16 mouse cellular contexts compared by ENCODE assay signal in genomic region chr13:23708041-23708440, GRCm38 (mm10). TPM values are rescaled to one million over a fixed set of nuclear protein-coding genes. Genes with fewer than 3 reads are reported as not detected.
"Had no signal": no experiment of that assay in that cellular context is flagged by ENCODE, and none has a peak within 500 bp of the region (broad histone marks: within the 10 kb centered on the region; RNA-seq: fewer than 3 reads in every experiment).

No protein-coding gene starts in this region.

- ATAC-seq: lung, postnatal 0 days had no signal

- H3K4me2 ChIP-seq: kidney, embryonic 15.5 days; limb, embryonic 13.5 days; neural tube, embryonic 12.5 days had no signal

- H3K27me3 ChIP-seq: kidney, embryonic 15.5 days; limb, embryonic 13.5 days; neural tube, embryonic 12.5 days had no signal

- H3K9ac ChIP-seq: kidney, embryonic 15.5 days; limb, embryonic 13.5 days; liver, embryonic 14.5 days; neural tube, embryonic 12.5 days had no signal

- H3K27ac ChIP-seq: kidney, embryonic 15.5 days; limb, embryonic 13.5 days; liver, embryonic 14.5 days; neural tube, embryonic 12.5 days; stomach, postnatal 0 days had no signal

- DNase-seq: kidney, postnatal 14 days; lung, adult 2 months; lung, postnatal 36 days; midbrain, embryonic 14.5 days; thymus, postnatal 4 days had no signal

- H3K9me3 ChIP-seq: kidney, embryonic 15.5 days; limb, embryonic 13.5 days; neural tube, embryonic 12.5 days had no signal

- H3K4me3 ChIP-seq: kidney, embryonic 15.5 days; limb, embryonic 13.5 days; neural tube, embryonic 12.5 days had no signal

- H3K36me3 ChIP-seq: kidney, embryonic 15.5 days; limb, embryonic 13.5 days; neural tube, embryonic 12.5 days had no signal

RNA-seq across cellular contexts. Expression of gene Hist1h1t, which starts 12.4 kb away (rescaled TPM):
- total RNA-seq: layer of hippocampus, postnatal 14 days; left cerebral cortex, adult 18-20 months; left cerebral cortex, postnatal 10 days; monocyte, adult 5-6 weeks had no signal
- polyA plus RNA-seq: kidney, embryonic 15.5 days; large intestine, adult 2 months; lung, adult 2 months; midbrain, embryonic 14.5 days; neural tube, embryonic 12.5 days; stomach, postnatal 0 days had no signal
